Mouse (Mus musculus) heart, adult 11 months (tissue): ENCODE results near the gene Mdk.
A peak's percentile ranks its signal among the peaks of the same experiment; 100 is the strongest.

ENCODE experiments used
- DNase-seq: peaks from one replicate; pipeline ENCODE4 v3.0.0; 2022

Gene Mdk

DNA sequence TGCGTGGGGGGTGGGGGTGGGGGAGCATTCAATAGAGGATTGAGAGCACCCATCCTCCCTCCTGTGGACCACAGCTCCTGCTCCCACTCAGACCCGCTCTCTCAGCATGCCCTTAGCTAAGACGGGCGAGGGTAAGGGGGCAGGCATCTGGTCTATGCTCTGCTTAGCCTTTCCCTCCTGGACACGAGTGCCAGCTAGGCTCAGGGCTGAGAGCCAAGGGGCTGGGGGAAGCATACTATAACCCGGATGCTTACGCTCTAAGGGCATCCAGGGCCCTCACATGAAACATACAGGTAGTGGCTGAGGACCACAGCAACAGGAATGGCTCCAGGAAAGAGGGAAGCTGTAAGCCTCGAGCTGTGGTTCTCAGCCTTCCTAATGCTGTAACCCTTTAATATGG, 26.0 kb upstream of the Mdk start:
- DNase-seq = peak; percentile 80

DNA sequence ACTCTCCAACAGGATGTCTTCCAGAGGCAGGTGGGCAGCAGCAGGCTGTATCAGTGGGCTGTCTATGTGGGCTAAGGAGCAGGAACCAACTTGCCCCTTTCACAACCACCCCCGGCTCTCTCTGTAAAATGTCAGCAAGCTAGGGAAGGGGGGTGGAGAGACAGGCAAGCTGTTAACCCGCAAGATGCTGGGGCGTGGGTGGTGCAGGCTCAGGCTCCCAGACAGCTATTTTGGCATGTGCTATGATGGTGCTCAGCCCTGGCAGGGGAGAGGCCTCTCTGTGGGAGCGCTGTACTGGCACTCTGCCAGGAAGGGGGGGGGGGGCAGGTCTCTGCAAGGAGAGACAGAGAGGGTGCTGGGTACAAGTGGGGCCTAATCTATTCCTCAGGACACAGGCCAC, 25.0 kb upstream of the Mdk start:
- DNase-seq = peak; percentile 93

- peak; percentile 74 for DNase-seq
Observed at GRCm38 (mm10) chr2:91955875-91956274, 23.8 kb upstream of the Mdk start.

DNA sequence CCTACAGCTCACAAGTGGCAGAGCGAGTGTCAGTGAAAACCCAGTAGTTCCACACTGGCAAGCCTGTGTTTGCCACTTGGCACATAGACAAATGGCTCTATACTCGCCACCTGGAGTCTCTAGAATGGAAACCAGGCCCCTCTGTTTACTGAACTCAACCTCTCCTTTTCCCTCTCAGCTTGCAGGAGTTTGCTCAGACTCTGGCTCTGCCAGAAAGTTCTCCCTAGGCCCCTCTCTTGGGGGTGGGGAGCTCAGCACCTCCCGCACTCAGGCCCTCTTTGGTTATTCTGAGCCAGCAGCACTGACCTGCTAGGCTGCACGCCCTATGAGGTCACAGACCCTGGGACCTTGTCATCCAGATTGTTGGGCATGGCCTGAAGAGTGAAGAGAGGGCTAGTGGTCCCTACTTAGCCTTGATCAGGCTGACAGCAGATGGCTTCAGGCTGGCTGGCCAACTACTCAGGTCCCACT, 23.1 kb upstream of the Mdk start:
- peak; percentile 85 for DNase-seq

DNA sequence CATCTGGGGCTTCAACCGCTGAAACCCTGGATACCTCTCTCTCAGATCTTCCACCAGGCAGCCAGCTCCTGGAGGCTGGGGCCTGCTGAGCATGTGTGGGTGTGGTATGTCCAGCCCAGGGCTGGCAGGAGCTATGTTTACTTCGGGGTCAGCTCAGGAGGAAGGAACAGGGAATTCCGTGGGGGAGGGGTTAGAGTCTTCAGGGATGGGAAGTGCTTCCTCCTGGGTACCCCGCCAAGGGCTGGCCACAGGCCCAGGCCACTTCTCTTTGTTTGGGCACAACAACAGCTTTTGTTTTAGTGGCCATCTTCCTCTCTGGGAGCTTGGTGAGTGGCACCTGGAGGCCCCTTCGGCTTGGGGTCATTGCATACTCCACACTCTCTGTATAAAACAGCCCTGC, 21.7 kb upstream of the Mdk start:
- peak; percentile 99 for DNase-seq

- DNase-seq = peak; percentile 98
Observed at GRCm38 (mm10) chr2:91950275-91951085, 18.4 kb upstream of the Mdk start.

GRCm38 (mm10) chr2:91949411-91950274, 17.5 kb upstream of the Mdk start:
- DNase-seq = peak; percentile 98

DNA sequence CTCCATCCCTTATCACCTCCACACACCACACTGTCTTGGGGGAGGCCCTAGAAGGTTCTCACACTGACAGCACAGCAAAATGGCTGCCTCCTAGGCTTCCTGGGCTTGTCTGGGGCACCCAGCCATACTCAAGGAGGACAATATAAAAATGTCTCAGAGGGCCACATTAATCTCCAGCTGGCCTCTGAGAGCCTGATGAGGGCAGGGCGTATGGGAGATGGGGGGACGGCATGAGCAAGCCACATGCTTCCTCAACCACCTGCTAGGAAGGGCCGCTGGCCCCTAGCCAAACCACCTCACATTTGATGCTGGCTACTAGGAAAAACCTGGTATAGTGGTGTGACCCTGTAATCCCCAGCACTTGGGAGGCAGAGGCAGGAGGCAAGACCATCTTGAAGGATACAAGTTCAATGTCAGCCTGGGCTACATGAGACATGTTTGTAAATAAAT, 16.7 kb upstream of the Mdk start:
- no peak for DNase-seq

GRCm38 (mm10) chr2:91948151-91948509, 16.0 kb upstream of the Mdk start:
- peak; percentile 97 for DNase-seq

- peak; percentile 96 for DNase-seq
Observed at GRCm38 (mm10) chr2:91947397-91948150, 15.5 kb upstream of the Mdk start.

GRCm38 (mm10) chr2:91946836-91947235, 14.7 kb upstream of the Mdk start:
- peak; percentile 95 for DNase-seq

GRCm38 (mm10) chr2:91945483-91945882, 13.4 kb upstream of the Mdk start, which contains the start of gene Gm9821:
TSS of gene Gm9821 (plus strand) at chr2:91945703.
- no peak for DNase-seq

- DNase-seq = peak; percentile 96
Observed at GRCm38 (mm10) chr2:91944170-91944950, 12.3 kb upstream of the Mdk start.

DNA sequence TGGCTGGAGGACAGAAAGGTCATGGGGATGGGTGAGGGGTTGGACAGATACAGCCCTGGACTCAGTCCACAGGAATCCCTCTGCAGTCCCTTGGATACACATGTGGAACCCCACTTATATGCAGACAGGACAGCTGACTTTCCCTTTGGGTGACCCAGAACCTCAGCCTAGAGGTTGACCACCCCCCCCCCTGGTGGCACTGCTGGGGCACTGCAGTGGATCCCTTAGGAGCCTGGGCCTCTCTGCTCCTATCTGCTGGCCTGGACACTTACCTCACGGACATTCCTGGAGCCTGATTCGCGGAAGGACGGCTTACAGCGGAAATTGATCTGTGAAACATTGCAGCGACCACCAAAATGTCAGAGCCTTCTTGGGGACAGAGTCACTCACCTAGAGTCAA, 10.3 kb upstream of the Mdk start:
- no peak for DNase-seq

GRCm38 (mm10) chr2:91939303-91939935, 7.3 kb upstream of the Mdk start:
- no peak for DNase-seq

GRCm38 (mm10) chr2:91936154-91936553, 4.1 kb upstream of the Mdk start:
- no peak for DNase-seq

- DNase-seq = no peak
Observed at GRCm38 (mm10) chr2:91934826-91935525, 2.9 kb upstream of the Mdk start.

GRCm38 (mm10) chr2:91934016-91934415, 1.9 kb upstream of the Mdk start:
- DNase-seq = no peak

- DNase-seq = no peak
Observed at GRCm38 (mm10) chr2:91933471-91933870, 1.4 kb upstream of the Mdk start.

DNA sequence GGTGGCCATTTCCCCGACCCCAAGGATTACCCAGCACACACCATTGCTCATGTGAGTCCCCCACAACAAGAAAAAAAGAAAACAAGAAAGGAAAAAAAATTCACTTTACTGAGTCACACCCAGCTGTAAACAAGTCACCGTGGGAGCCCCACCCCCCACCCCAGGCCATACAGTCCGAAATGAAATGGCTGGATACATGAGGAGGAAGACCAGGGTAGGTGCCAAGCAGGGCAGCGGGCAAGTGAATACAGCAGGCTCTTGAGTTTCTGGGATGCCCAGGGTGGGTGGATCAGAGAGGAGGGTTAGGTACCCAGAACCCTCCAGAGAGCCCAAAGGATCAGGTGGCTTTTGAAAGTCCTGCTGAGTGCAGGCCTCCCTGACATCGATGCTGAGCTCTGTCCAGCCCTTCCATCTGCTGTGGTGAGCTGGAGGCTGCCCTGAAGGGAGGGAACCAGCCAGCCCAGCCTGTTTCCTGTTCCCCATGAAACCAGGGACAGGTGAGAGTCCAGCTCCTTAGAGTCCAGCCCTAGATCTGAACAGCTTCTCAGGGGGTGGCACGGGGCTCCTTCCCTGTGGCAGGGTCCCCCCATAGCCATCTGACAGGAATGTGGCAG, 747 bp upstream of the Mdk start:
- DNase-seq = peak; percentile 90
